Mouse (Mus musculus) midbrain, embryonic 11.5 days (tissue): ENCODE results near the gene Tmem201. TPM values are rescaled to one million over a fixed set of nuclear protein-coding genes. Genes with fewer than 3 reads are reported as not detected.

Experiments
- ATAC-seq: fragments of 200-750 bp; cut with Nextera tagmentation; 2 replicates; pipeline ENCODE4 v1.8.0; 2017; ENCODE audit warnings: moderate TSS enrichment, moderate library complexity; ENCODE audit not compliant: low FRiP score
- DNase-seq: peaks from one replicate; pipeline ENCODE4 v3.0.0; 2015; ENCODE audit warnings: low spot score; ENCODE audit errors: missing footprints
- H3K27ac ChIP-seq: fragments of 300-500 bp; sonication (generic); 2 replicates; pipeline ENCODE4 v1.5.1; 2014; ENCODE audit warnings: low read depth, low read length
- H3K27me3 ChIP-seq: fragments of 300-500 bp; sonication (generic); 2 replicates; pipeline ENCODE4 v1.6.1; 2014; ENCODE audit warnings: mild to moderate bottlenecking, low read length, moderate library complexity, mixed read lengths; ENCODE audit not compliant: control insufficient read depth, insufficient read depth
- H3K36me3 ChIP-seq: fragments of 300-500 bp; sonication (generic); 2 replicates; pipeline ENCODE4 v1.6.1; 2014; ENCODE audit warnings: mild to moderate bottlenecking, low read length, moderate library complexity, mixed read lengths; ENCODE audit not compliant: control insufficient read depth, insufficient read depth
- H3K4me1 ChIP-seq: fragments of 300-500 bp; sonication (generic); 2 replicates; pipeline ENCODE4 v1.6.1; 2014; ENCODE audit warnings: low read length; ENCODE audit not compliant: control insufficient read depth, insufficient read depth
- H3K4me2 ChIP-seq: fragments of 300-500 bp; sonication (generic); 2 replicates; pipeline ENCODE4 v1.6.1; 2014; ENCODE audit warnings: mild to moderate bottlenecking, moderate library complexity
- H3K4me3 ChIP-seq: fragments of 300-500 bp; sonication (generic); 2 replicates; pipeline ENCODE4 v1.5.1; 2014; ENCODE audit warnings: low read depth, low read length
- H3K9ac ChIP-seq: fragments of 300-500 bp; sonication (generic); 2 replicates; pipeline ENCODE4 v1.6.1; 2014; ENCODE audit warnings: low read length
- H3K9me3 ChIP-seq: fragments of 300-500 bp; sonication (generic); 2 replicates; pipeline ENCODE4 v1.6.1; 2016; ENCODE audit warnings: low read length; ENCODE audit not compliant: control insufficient read depth
- WGBS: fragments of 180-500 bp; shearing (Covaris S2); extraction: QIAGEN DNeasy Blood & Tissue Kit; methylation state at CpG from one replicate; pipeline ENCODE4 v1.1.7; 2014; 5-methylcytosine and 5-hydroxymethylcytosine counted together
- polyA plus RNA-seq: library from polyadenylated mRNA; unstranded; fragments of >200 nt; fragmentation: Nextera tagmentation; extraction: Ambion mirVana; gene quantifications from 2 replicates; pipeline ENCODE4 v1.2.1, GENCODE M21; 2014

The Tmem201 gene
- polyA plus RNA-seq, 1 experiment from 2014 or later = 18.4 TPM

DNA sequence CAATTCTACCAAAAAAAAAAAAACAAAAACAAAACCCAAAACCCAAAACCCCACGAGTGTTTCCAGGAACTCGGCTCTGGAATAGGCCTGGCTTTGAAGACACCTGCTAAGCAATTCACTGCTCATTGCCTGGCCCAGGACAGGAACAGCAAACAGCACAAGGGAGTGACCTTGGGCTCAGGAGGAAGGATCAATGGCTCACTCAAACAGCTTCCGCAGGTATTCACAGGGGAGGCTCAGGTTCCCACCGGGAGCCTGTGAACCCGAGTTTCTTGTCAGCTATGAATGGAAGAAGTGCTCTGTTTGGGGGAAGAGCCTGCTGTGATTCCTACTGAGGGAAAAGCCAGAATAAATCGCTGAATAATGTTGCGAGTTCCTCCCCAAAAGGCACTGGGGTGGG is 54.0 kb downstream of the Tmem201 start:
- WGBS = 15% methylated on average over 7 of the region's 7 CpGs
- no peak overlapping the region for H3K27ac ChIP-seq
- no peaks in the 10 kb centered on the region for H3K36me3 ChIP-seq
- no peak for ATAC-seq
- H3K27me3 ChIP-seq = no peaks in the 10 kb centered on the region
- peak; percentile 61 for DNase-seq
- H3K4me3 ChIP-seq = no peak overlapping the region
- no peaks in the 10 kb centered on the region for H3K9me3 ChIP-seq
- H3K9ac ChIP-seq = no peak overlapping the region
- no peaks in the 10 kb centered on the region for H3K4me1 ChIP-seq
- H3K4me2 ChIP-seq = no peak overlapping the region

DNA sequence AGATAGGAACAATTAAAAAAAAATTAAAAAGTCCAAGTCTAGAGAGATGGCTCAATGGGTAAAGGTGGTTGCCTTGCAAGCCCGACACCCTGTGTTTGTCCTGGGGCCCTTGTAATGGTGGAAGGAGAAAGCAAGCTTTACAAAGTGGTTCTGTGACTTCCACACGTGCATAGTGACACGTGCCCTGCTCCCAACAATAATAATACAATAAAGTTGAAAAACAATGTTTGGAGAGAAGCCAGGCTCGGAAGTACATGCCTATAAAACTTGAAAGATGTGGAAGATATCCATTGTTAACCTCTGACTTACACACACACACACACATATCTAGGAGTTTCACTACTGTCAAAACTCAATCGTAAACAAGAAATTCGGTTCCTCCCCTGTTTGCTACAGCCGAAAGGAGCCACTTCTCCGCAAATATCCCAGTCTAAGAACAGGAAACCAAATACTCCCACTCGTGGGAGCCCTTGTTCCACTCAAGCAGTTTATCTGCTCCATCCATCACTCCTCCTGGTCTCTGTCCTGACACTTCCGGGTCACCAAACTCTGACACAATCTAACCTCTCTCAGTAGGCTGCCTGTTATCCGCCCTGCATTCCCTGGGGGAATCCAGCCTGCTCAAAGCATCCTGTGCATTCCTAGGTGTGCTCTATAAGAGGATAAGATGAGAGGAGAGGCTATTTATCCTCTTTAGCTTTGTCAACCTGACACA is 58.6 kb downstream of the Tmem201 start:
- Histone ChIP-seq H3K27ac (no peak overlapping the region), H3K9me3 (no peaks in the 10 kb centered on the region), H3K36me3 (no peaks in the 10 kb centered on the region), H3K9ac (no peak overlapping the region), H3K27me3 (peaks cover 10% of the 10 kb centered on the region; the same call in 1 of the 2 replicates), H3K4me1 (peaks cover 4% of the 10 kb centered on the region; the same call in 1 of the 2 replicates), H3K4me2 (no peak overlapping the region), H3K4me3 (no peak overlapping the region)
- 76% methylated on average over 11 of the region's 11 CpGs for WGBS
- DNase-seq (no peak), ATAC-seq (no peak)

DNA sequence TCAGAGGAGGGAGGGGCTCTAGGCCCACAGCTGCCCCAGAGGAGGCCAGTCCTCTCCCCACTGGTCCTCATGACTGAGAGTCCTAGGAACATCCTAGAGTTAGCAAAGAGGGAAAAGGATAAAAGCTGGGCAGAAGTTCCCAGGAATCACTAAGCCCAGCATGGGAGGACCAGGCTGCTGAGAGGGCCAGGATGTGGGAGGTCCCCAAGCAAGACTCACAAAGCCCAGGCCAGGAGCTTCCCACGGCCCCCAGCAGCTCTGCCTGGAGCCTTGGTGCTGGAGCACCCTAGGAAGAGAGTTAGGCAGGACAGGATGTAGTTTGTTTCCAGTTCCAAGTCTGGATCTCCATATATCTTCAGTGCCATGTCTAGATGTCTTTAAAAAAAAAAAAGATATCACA is 59.8 kb downstream of the Tmem201 start:
- WGBS = 56% methylated on average over 1 of the region's 1 CpGs
- no peak overlapping the region for H3K27ac ChIP-seq
- ATAC-seq = no peak
- no peak overlapping the region for H3K9ac ChIP-seq
- no peak overlapping the region for H3K4me3 ChIP-seq
- DNase-seq = no peak
- H3K9me3 ChIP-seq = no peaks in the 10 kb centered on the region
- H3K4me2 ChIP-seq = no peak overlapping the region
- no peaks in the 10 kb centered on the region for H3K36me3 ChIP-seq
- H3K27me3 ChIP-seq = peaks cover 15% of the 10 kb centered on the region
- H3K4me1 ChIP-seq = peaks cover 4% of the 10 kb centered on the region; the same call in 1 of the 2 replicates

DNA sequence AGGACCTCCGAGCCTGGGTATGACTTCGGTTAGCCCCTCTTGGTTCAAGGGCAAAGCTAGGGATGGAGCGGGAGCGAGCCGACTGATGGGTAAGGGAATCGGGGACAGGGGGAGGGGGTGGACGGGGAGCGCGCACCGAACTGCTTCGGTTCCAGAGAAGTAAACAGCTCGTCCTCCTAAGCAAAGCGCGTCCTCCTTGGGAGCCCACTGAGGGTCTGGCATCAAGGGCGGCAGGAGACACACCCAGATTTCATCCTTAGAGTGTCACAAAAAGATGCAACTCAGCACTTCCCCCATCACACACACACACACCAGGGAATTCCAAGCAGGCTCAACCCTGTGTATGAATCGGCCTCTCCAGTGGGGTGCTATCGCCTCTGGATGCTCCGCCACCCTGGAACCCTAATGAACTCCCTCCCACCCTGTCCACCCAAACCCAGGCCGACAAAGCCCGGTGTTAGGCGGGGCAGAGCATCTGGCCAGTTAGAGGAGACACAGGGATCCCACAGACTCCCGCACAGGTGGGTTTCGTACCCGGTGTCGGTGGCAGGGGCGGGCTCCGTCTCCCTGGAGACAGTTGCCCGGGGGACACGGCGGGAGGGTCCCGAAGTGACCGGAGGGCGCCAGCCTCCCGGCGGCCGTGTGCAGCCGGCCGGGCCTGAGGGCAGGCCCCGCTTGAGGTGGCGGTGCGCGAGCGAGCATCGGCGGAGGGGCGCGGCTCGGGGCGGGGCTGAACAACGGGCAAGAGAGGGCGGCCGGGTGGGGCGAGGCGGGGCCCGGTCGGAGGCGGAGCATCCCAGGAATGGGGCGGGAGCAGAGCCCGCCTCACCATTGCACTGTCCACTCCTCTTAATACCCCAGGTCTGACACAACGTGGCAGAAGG is 62.2 kb downstream of the Tmem201 start:
- under 1% methylated on average over 59 of the region's 60 CpGs for WGBS
- ATAC-seq (peak; percentile 94), DNase-seq (peak; percentile 98)
- Histone ChIP-seq H3K27me3 (peaks cover 15% of the 10 kb centered on the region), H3K9ac (peak overlapping the region; percentile 76), H3K4me2 (peak overlapping the region; percentile 95), H3K4me1 (peaks cover 4% of the 10 kb centered on the region; the same call in 1 of the 2 replicates), H3K4me3 (peak overlapping the region; percentile 58), H3K36me3 (no peaks in the 10 kb centered on the region), H3K27ac (no peak overlapping the region), H3K9me3 (no peaks in the 10 kb centered on the region)

DNA sequence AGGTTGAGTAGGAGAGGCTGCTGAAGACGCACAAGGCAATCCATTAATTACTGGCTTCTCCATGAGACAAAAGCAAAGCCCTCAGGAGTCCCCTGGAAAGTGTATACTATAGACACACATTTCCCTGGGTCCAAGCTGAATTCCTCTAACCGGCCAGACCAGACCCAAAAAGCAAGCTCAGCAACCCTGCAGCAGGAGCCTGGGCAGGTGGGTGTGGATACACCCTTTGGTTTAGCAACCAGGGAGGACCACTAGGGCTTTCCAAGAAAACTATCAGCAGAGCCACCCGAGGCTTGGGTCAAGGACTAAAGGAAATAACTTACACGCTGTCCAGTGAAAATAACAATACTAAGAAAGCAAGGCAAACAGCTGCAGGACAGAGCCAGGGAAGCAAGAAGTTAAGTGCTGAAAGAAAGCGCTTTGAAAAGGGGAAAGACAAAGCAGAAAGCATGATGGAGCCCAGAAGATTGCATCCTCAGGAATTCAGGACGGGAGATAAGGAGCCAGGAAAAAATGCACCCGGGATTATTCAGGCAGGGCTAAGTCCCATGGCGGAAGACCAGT is 62.9 kb downstream of the Tmem201 start:
- H3K27ac ChIP-seq = no peak overlapping the region
- ATAC-seq = no peak
- peak overlapping the region; percentile 58 for H3K4me3 ChIP-seq
- peak overlapping the region; percentile 95 for H3K4me2 ChIP-seq
- DNase-seq = peak; percentile 85
- no peaks in the 10 kb centered on the region for H3K9me3 ChIP-seq
- peak overlapping the region; percentile 76 for H3K9ac ChIP-seq
- 10% methylated on average over 8 of the region's 8 CpGs for WGBS
- H3K36me3 ChIP-seq = no peaks in the 10 kb centered on the region
- H3K27me3 ChIP-seq = peaks cover 15% of the 10 kb centered on the region
- peaks cover 4% of the 10 kb centered on the region; the same call in 1 of the 2 replicates for H3K4me1 ChIP-seq

DNA sequence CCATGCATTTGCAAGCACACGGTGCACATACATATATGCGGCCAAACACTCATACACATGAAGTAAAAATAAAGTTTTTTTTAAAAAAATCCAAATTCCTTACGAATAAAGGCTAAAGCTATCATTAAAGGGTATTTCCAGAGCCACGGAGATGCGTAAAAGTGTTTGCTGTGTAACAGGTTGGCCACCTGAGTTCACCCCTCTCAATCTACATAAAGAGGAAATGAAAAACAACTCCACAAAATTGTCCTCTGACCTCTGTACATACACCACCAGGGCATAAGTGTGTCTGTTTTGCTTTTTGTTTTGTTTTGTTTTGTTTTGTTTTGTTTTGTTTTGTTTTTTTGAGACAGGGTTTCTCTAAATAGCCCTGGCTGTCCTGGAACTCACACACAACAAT is 65.1 kb downstream of the Tmem201 start:
- Histone ChIP-seq H3K4me1 (peaks cover 4% of the 10 kb centered on the region; the same call in 1 of the 2 replicates), H3K9me3 (no peaks in the 10 kb centered on the region)
- ATAC-seq = no peak

DNA sequence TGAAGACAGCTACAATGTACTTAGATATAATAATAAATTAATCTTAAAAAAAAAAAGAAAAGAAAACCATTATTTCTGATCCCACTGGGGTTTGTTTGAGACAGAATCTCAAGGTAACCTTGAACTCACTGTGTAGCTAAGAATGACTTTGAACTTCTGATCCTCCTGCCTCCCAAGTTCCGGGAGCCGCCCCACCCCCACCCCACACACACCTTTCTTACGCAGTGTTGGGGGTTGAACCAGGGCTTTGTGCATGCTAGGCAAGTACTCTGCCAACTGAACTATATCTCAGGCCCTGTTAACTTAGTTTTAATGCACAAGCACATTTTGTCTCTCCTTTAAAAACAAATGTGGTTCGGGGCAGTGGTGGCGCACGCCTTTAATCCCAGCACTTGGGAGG is 66.7 kb downstream of the Tmem201 start:
- DNase-seq (no peak), ATAC-seq (no peak)
- Histone ChIP-seq H3K27ac (no peak overlapping the region), H3K9ac (no peak overlapping the region), H3K4me2 (no peak overlapping the region), H3K36me3 (no peaks in the 10 kb centered on the region), H3K4me3 (no peak overlapping the region), H3K9me3 (no peaks in the 10 kb centered on the region), H3K27me3 (peaks cover 13% of the 10 kb centered on the region), H3K4me1 (no peaks in the 10 kb centered on the region; the same call in 1 of the 2 replicates)
- WGBS = 96% methylated on average over 6 of the region's 6 CpGs

More for the DNA sequence above, 65.1 kb downstream of the Tmem201 start:
- Histone ChIP-seq H3K27me3 (peaks cover 15% of the 10 kb centered on the region), H3K9ac (no peak overlapping the region), H3K4me2 (no peak overlapping the region), H3K27ac (no peak overlapping the region), H3K4me3 (no peak overlapping the region), H3K36me3 (no peaks in the 10 kb centered on the region)
- DNase-seq = no peak
- WGBS = 90% methylated on average over 5 of the region's 5 CpGs

DNA sequence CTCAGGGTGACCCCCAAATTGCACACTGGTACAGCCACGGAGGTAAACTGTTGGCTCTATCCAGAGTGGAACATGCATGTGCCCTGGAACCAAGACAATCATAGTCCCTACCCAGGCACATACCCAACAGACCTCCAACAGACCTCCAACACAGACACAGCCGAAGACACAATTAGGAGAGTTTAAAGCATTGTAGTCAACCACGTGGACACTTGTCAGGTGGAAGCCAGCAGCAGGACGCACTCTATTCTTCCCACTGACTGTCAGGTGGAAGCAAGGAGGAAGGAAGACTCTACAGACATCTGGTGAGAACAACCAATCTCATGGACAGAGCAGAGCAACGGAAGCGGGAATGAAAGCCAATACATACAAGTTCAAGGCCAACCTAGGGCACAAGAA is 72.2 kb downstream of the Tmem201 start:
- WGBS = 91% methylated on average over 6 of the region's 6 CpGs
- ATAC-seq = no peak
- no peak overlapping the region for H3K9ac ChIP-seq
- H3K4me3 ChIP-seq = no peak overlapping the region
- H3K27me3 ChIP-seq = no peaks in the 10 kb centered on the region
- no peaks in the 10 kb centered on the region for H3K9me3 ChIP-seq
- no peak for DNase-seq
- H3K4me2 ChIP-seq = no peak overlapping the region
- no peaks in the 10 kb centered on the region for H3K36me3 ChIP-seq
- H3K27ac ChIP-seq = no peak overlapping the region
- no peaks in the 10 kb centered on the region for H3K4me1 ChIP-seq
